Mouse (Mus musculus) embryo, embryonic 10.5 days (tissue): Measurements from ENCODE around the gene Kcnmb2.

ENCODE experiments used
- DNase-seq: peaks from one replicate; pipeline ENCODE4 v3.0.0-alpha.2; 2015; ENCODE audit warnings: low spot score

Kcnmb2 gene

GRCm38 (mm10) chr3:31902504-31903330 is at the start of gene Kcnmb2:
Kcnmb2 (plus strand) TSS chr3:31902507.
- DNase-seq = peak; percentile 45

- peak; percentile 9 for DNase-seq
Measured at GRCm38 (mm10) chr3:31863522-31863921, 38.8 kb upstream of the Kcnmb2 start.

GRCm38 (mm10) chr3:31864070-31864469 is 38.2 kb upstream of the Kcnmb2 start:
- no peak for DNase-seq

GRCm38 (mm10) chr3:31871461-31871860 is 30.8 kb upstream of the Kcnmb2 start:
- no peak for DNase-seq

GRCm38 (mm10) chr3:31882621-31883131 is 19.6 kb upstream of the Kcnmb2 start:
- peak; percentile 52 for DNase-seq

GRCm38 (mm10) chr3:31892653-31893052 is 9.7 kb upstream of the Kcnmb2 start:
- DNase-seq = no peak

- peak; percentile 45 for DNase-seq
Measured at GRCm38 (mm10) chr3:31903506-31903905, 1.2 kb downstream of the Kcnmb2 start.

GRCm38 (mm10) chr3:31904156-31904555 is 1.8 kb downstream of the Kcnmb2 start:
- no peak for DNase-seq

GRCm38 (mm10) chr3:31911168-31911567 is 8.9 kb downstream of the Kcnmb2 start:
- DNase-seq = no peak

GRCm38 (mm10) chr3:31911690-31912089 is 9.4 kb downstream of the Kcnmb2 start:
- DNase-seq = peak; percentile 4

- no peak for DNase-seq
Measured at GRCm38 (mm10) chr3:31928544-31928943, 26.2 kb downstream of the Kcnmb2 start.

GRCm38 (mm10) chr3:31934704-31935103 is 32.4 kb downstream of the Kcnmb2 start:
- DNase-seq = no peak

GRCm38 (mm10) chr3:31941478-31941877 is 39.2 kb downstream of the Kcnmb2 start:
- DNase-seq = peak; percentile 78

- DNase-seq = no peak
Measured at GRCm38 (mm10) chr3:31954213-31954612, 51.9 kb downstream of the Kcnmb2 start.

- DNase-seq = no peak
Measured at GRCm38 (mm10) chr3:31955004-31955403, 52.7 kb downstream of the Kcnmb2 start.

GRCm38 (mm10) chr3:31959821-31960220 is 57.5 kb downstream of the Kcnmb2 start:
- no peak for DNase-seq

- no peak for DNase-seq
Measured at GRCm38 (mm10) chr3:31961175-31961574, 58.9 kb downstream of the Kcnmb2 start.

- DNase-seq = no peak
Measured at GRCm38 (mm10) chr3:31963076-31963475, 60.8 kb downstream of the Kcnmb2 start.

- DNase-seq = peak; percentile 29
Measured at GRCm38 (mm10) chr3:31979661-31980060, 77.4 kb downstream of the Kcnmb2 start.

GRCm38 (mm10) chr3:31982444-31982843 is 80.1 kb downstream of the Kcnmb2 start:
- no peak for DNase-seq

- no peak for DNase-seq
Measured at GRCm38 (mm10) chr3:31985103-31985502, 82.8 kb downstream of the Kcnmb2 start.

GRCm38 (mm10) chr3:31991526-31992045 is 89.3 kb downstream of the Kcnmb2 start:
- no peak for DNase-seq

- no peak for DNase-seq
Measured at GRCm38 (mm10) chr3:32011566-32011965, 109.3 kb downstream of the Kcnmb2 start.
